Mouse (Mus musculus) heart, postnatal 25 days (tissue): ENCODE measurements around the gene Zfp969. TPM values are rescaled to one million over a fixed set of nuclear protein-coding genes. Genes with fewer than 3 reads are reported as not detected.
"Not testable (repeated sequence)": the region's sequence is repeated elsewhere in the genome, so short reads cannot be mapped to it uniquely, and the experiment has no call there.

Experiments used
- DNase-seq: peaks from one replicate; pipeline ENCODE4 v3.0.0; 2022; ENCODE audit warnings: low spot score
- intact Hi-C: fragments of 180-260 bp; cut with DNase I; formaldehyde crosslinking; loops from one replicate; pipeline ENCODE4 v1.15.1; 2025
- total RNA-seq, 2 experiments: library from RNA; stranded (reverse); gene quantifications; 2 replicates each; pipeline ENCODE4 v1.2.3; 2021

Zfp969 gene
- total RNA-seq: 10 to 100 TPM; 29.0 to 47.6 TPM

DNA sequence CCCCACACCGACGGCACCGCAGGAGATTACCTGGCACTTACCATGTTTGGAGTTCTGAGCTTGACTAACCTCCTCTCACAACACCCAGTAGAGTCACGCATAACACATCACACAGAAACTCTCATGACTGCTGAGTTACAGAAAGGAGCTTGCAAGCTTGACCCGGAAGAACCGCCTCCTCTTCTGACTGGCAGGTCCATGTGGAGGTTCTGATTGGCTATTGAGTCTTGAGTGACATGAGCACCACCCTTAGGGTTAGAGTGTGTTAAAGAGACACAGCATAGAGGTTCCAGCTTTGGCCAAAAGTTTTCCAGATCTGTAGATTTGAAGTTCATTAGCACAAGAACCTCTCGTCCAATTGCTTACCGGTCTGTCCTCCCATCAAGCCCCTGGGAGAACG is at the start of gene Zfp969:
Gene Zfp969, minus strand, starts transcription at position 101 of the 400 bp plus-strand sequence.
- intact Hi-C loops, DNase-seq: not testable (repeated sequence)

DNA sequence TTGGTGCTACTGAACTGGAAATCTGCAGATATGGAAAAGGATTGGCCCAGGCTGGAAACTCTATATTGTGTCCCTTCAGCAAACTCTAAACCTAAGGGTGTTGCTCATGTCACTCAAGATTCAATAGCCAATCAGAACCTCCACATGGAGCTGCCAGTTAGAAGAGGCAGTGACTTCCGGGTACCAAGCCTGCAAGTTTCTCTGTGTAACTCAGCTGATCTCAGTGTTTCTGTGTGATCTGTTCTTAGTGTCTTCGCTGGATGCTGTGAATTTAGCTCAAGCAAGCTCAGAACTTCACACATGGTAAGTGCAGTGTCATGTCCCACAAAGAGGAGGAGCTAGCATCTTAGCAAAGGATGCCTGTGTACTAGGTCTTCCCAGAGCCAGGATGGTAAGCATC is 37.8 kb upstream of the Zfp969 start, which contains the start of gene Gm2007:
Gene Gm2007, plus strand, starts transcription at position 301 of the 400 bp plus-strand sequence.
- DNase-seq, intact Hi-C loops: not testable (repeated sequence)

DNA sequence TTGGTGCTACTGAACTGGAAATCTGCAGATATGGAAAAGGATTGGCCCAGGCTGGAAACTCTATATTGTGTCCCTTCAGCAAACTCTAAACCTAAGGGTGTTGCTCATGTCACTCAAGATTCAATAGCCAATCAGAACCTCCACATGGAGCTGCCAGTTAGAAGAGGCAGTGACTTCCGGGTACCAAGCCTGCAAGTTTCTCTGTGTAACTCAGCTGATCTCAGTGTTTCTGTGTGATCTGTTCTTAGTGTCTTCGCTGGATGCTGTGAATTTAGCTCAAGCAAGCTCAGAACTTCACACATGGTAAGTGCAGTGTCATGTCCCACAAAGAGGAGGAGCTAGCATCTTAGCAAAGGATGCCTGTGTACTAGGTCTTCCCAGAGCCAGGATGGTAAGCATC is 59.8 kb downstream of the Zfp969 start, which contains the start of gene Gm11007:
Gene Gm11007, plus strand, starts transcription at position 301 of the 400 bp plus-strand sequence.
- intact Hi-C loops, DNase-seq: not testable (repeated sequence)

Other genes with a start within 250 kb of the Zfp969 start
- 1 to 10 TPM; 5.5 to 6.2 TPM for gene Zfp965, start 233.7 kb downstream of the Zfp969 start, total RNA-seq
- not detected for gene Gm11007, start 59.7 kb downstream of the Zfp969 start, total RNA-seq
- gene Gm2007, start 37.9 kb upstream of the Zfp969 start, total RNA-seq: not detected
- 10 to 100 TPM in 1 of 2 experiments, 1 to 10 TPM in 1; 9.1 to 22.2 TPM for gene Gm14288, start 97.4 kb upstream of the Zfp969 start, total RNA-seq
- gene Gm6710, start 165.6 kb upstream of the Zfp969 start, total RNA-seq: 10 to 100 TPM; 18.1 to 19.5 TPM
- gene Zfp966, start 227.5 kb upstream of the Zfp969 start, total RNA-seq: 10 to 100 TPM; 13.2 to 14.2 TPM